Mouse (Mus musculus): ENCODE measurements around the gene Dcaf15.

The Dcaf15 gene

GRCm38 (mm10) chr8:84066291-84066930 is 38.2 kb downstream of the Dcaf15 start, which contains the start of gene Rfx1:
TSS of gene Rfx1 (plus strand) at chr8:84066834.
- peak; percentile 98 to 99 for DNase-seq (ENCODE audit: low spot score in 2 of 2)

- no peak for DNase-seq (ENCODE audit: low spot score in 2 of 2)
These were observed 39.0 kb downstream of the Dcaf15 start for GRCm38 (mm10) chr8:84065457-84066072.

- no peak for DNase-seq (ENCODE audit: low spot score in 2 of 2)
These were observed 39.5 kb downstream of the Dcaf15 start, which contains the start of gene Gm10643 for GRCm38 (mm10) chr8:84065037-84065436. TSS of gene Gm10643 (minus strand) at chr8:84065137.

- no peak for DNase-seq (ENCODE audit: low spot score in 2 of 2)
These were observed 40.5 kb downstream of the Dcaf15 start for GRCm38 (mm10) chr8:84063861-84064610.

- no peak for DNase-seq (ENCODE audit: low spot score in 2 of 2)
These were observed 44.3 kb downstream of the Dcaf15 start for GRCm38 (mm10) chr8:84060245-84060644.

GRCm38 (mm10) chr8:84059226-84059625 is 45.3 kb downstream of the Dcaf15 start:
- no peak for DNase-seq (ENCODE audit: low spot score in 2 of 2)

- DNase-seq (ENCODE audit: low spot score in 2 of 2) = no peak
These were observed 46.7 kb downstream of the Dcaf15 start for GRCm38 (mm10) chr8:84057827-84058226.

GRCm38 (mm10) chr8:84053229-84053628 is 51.3 kb downstream of the Dcaf15 start:
- no peak for DNase-seq (ENCODE audit: low spot score in 2 of 2)

GRCm38 (mm10) chr8:84052746-84053145 is 51.8 kb downstream of the Dcaf15 start:
- DNase-seq (ENCODE audit: low spot score in 2 of 2) = peak in 1 of 2 experiments; percentile 49

- DNase-seq (ENCODE audit: low spot score in 2 of 2) = no peak
These were observed 56.4 kb downstream of the Dcaf15 start for GRCm38 (mm10) chr8:84048171-84048570.
